ENCODE assay signal across 8 mouse cellular contexts in genomic region chr7:118858640-118859039, GRCm38 (mm10).
"Had no signal": no experiment of that assay in that cellular context is flagged by ENCODE, and none has a peak within 500 bp of the region (broad histone marks: within the 10 kb centered on the region; RNA-seq: fewer than 3 reads in every experiment).

No protein-coding gene starts in this region.

- DNase-seq: liver, postnatal 0 days; lung, adult 2 months; lung, postnatal 14 days; lung, postnatal 36 days; right cerebral cortex, postnatal 14 days; thymus, adult 2 months; thymus, postnatal 25 days; thymus, postnatal 4 days had no signal
